Mouse (Mus musculus): Measurements from ENCODE around the gene Stfa2l1. TPM values are rescaled to one million over a fixed set of nuclear protein-coding genes. Genes with fewer than 3 reads are reported as not detected.

The Stfa2l1 gene
- not detected for polyA plus RNA-seq (2017; shearing (Covaris generic))

DNA sequence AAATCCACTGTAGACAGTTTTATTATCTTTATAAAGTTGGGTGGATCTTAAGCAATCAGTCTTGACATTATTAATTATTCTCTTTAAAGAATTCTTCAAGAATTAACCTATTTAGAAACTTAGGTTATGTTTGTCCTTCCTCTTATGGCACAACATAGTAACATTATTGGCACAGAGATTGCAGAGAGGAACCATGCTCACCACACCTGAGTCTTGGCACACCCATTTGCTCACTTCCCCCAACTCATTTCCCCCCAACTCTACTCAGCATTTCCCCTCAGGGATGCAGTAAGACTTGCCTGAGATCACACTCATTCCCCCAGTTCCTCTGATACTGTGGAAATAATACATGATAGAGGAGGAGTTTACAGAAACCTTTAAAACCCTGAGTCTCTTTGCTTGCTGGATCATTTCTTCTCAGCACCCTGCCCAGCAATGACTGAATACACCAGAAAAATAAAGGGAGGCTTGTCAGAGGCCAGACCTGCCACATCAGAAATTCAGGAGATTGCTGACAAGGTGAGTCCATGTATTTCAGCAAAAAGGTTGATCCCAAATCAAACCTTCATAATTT is at the start of gene Stfa2l1:
Gene Stfa2l1, plus strand, starts transcription at position 410 of the 574 bp plus-strand sequence.

DNA sequence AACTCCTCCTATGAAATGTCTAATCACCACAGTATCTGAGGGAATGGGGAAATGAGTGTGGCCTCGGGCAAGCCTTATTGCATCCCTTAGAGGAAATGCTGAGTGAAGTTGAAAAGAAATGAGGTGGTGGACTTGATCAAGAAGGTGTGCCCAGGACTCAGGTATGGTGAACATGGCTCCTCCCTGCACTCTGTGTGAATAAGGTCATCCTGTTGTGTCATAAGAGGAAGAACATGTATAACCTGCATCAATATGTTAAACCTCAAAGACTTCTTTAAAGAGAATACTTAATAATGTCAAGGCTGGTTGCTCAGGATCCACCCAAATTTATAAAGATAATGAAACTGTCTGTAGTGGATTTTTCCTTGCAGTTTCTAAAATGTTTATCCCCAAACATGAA is 25.5 kb upstream of the Stfa2l1 start, which contains the start of gene Csta1:
Gene Csta1, minus strand, starts transcription at position 101 of the 400 bp plus-strand sequence.

DNA sequence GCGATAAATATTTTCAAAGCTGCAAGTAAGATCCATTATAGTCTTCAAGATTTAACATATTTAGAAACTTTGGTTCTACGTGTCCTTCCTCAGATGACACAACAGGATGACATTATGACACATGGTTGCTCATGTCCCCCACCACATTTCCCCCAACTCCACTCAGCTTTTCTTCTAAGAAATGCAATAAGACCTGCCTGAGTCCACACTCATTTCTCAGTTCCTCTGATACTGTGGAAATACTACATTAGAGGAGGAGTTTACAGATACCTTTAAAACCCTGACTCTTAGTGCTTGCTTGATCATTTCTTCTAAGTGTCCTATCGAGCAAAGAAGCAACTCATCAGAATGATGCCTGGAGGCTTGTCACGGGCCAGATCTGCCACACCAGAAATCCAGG is 27.3 kb downstream of the Stfa2l1 start, which contains the start of gene Gm5483:
Gene Gm5483, plus strand, starts transcription at position 301 of the 400 bp plus-strand sequence.

DNA sequence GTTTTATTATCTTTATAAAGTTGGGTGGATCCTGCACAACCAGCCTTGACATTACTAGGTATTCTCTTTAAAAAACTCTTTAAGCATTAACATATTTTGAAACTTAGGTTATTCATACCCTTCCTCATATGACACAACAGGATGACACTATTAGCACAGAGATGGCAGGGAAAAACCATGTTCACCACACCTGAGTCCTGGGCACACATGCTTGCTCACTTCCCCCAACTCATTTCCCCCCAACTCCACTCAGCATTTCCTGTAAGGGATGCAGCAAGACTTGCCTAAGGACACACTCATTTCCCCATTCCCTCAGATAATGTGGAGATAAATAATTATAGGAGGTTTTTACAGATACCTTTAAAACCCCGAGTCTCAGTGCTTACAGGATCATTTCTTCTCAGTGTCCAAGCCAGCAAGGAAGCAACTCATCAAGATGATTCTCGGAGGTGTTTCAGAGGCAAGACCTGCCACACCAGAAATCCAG is 53.4 kb downstream of the Stfa2l1 start, which contains the start of gene Gm5416:
Gene Gm5416, plus strand, starts transcription at position 437 of the 487 bp plus-strand sequence.

Other genes with a start within 250 kb of the Stfa2l1 start
- 37.4 TPM for gene Parp9, start 218.3 kb upstream of the Stfa2l1 start, polyA plus RNA-seq (2017; shearing (Covaris generic))
- gene Dtx3l, start 217.7 kb upstream of the Stfa2l1 start, polyA plus RNA-seq (2017; shearing (Covaris generic)): 22.8 TPM
- 214 TPM for gene Kpna1, start 178.1 kb upstream of the Stfa2l1 start, polyA plus RNA-seq (2017; shearing (Covaris generic))
- gene Wdr5b, start 115.6 kb upstream of the Stfa2l1 start, polyA plus RNA-seq (2017; shearing (Covaris generic)): 2.6 TPM
- gene Fam162a, start 85.2 kb upstream of the Stfa2l1 start, polyA plus RNA-seq (2017; shearing (Covaris generic)): 56.6 TPM
- gene Ccdc58, start 85.1 kb upstream of the Stfa2l1 start, polyA plus RNA-seq (2017; shearing (Covaris generic)): 20.7 TPM
- not detected for gene Csta1, start 25.6 kb upstream of the Stfa2l1 start, polyA plus RNA-seq (2017; shearing (Covaris generic))
- gene Gm5483, start 27.4 kb downstream of the Stfa2l1 start, polyA plus RNA-seq (2017; shearing (Covaris generic)): not detected
- gene Gm5416, start 53.6 kb downstream of the Stfa2l1 start, polyA plus RNA-seq (2017; shearing (Covaris generic)): not detected
- gene 2010005H15Rik, start 64.7 kb downstream of the Stfa2l1 start, polyA plus RNA-seq (2017; shearing (Covaris generic)): not detected
- gene Stfa1, start 120.1 kb downstream of the Stfa2l1 start, polyA plus RNA-seq (2017; shearing (Covaris generic)): not detected
- gene BC117090, start 177.5 kb downstream of the Stfa2l1 start, polyA plus RNA-seq (2017; shearing (Covaris generic)): not detected
- gene BC100530, start 210.9 kb downstream of the Stfa2l1 start, polyA plus RNA-seq (2017; shearing (Covaris generic)): not detected